Mouse (Mus musculus) retina, adult 2 months (tissue): ENCODE data around the gene Blcap.

Source experiments
- DNase-seq: peaks from one replicate; pipeline ENCODE4 v3.0.0-alpha.2; 2012; ENCODE audit warnings: low read depth, low spot score

Blcap gene

GRCm38 (mm10) chr2:157559858-157560257 lies 11.2 kb downstream of the Blcap start, which contains the start of gene Nnat:
Gene Nnat (plus strand): TSS chr2:157560078.
- no peak for DNase-seq

DNA sequence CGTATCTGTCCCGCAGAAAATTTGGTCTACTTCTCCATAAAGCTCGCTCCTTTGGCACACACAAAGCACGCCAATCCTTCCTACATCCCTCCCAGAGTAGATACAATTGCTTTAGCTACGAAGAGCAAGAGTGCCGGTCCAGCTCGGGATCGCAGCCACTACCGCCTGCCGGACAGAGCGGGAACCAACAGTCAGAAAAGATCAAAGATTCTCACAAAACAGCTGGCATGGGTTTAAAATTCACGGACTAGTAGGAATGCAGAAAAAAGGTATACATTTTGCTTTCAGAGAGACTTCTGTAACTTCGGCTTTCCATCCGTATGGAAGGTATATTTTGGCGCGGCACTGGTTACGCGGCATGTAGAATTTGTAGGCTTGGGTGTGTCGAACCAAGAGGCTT lies 11.6 kb downstream of the Blcap start:
- no peak for DNase-seq

- DNase-seq, result no peak
Measured at GRCm38 (mm10) chr2:157558520-157558919, 12.6 kb downstream of the Blcap start.

- no peak for DNase-seq
Measured at GRCm38 (mm10) chr2:157558051-157558450, 13.0 kb downstream of the Blcap start.

DNA sequence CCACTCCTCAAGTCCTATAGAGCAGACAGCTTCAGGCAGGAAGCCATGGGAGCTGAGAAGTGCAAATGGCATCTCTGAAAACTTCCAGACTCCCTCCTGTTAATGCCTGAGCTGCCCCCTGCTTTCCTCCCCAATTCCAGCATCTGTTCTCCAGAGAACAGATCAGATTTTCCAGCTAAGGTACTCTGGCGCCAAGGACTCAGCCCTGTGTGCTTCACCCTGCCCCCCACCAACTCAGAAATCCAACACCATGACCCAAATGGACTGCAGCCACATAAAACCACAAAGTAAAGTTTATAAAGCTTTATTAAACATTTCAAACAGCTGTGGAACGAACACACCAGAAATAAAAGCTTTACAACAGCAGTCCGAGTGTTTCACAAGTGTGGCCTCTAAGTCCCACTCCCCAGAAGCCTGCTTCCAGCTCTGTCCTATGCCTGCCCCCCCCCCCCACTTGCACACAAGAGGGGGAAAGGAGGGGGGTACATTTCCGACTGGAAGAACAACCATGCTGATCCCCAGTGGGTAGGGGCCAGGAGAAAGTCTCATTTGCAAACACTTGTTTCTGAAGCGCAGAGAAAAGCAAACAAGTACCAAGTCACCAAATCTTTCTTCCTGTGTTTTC lies 14.9 kb downstream of the Blcap start:
- DNase-seq, result no peak

DNA sequence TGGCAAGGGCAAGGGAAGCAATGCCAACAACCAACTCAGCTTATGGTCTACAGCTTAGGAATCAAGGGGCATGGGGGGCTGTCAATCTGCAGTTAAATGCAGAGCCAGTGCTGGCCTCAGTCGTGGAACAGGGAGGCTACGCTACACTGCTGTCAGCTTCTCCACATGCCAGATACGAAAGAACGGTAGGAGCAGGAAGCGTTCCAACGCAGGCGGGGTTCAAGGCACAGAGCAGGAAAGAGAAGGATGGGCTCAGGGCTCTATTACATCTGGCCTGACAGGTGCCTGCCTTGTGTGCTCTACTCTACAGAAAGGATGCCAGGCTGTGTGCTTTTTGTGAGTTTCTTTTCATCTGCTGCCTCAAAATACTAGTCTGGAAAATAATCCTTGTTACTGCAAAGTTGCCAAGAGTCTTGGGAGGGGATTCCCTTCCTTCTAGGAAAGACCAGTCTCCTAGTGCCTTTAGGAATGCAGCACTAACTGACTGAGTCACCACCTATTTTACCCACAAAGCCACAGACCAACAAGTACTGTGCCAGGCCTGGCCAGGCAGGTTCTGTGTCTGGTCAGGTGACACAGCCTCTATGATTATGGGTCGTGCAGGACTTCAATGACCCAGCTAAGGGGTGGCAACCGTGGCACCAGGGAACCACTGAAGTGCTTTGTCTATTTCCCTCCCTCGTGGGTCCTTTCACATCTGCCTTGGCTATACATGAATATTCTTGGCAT lies 18.8 kb downstream of the Blcap start:
- DNase-seq, result no peak

- no peak for DNase-seq
Measured at GRCm38 (mm10) chr2:157550292-157550691, 20.8 kb downstream of the Blcap start.

GRCm38 (mm10) chr2:157546686-157547085 lies 24.4 kb downstream of the Blcap start:
- DNase-seq, result no peak

GRCm38 (mm10) chr2:157544333-157544888 lies 26.7 kb downstream of the Blcap start:
- DNase-seq, result no peak

GRCm38 (mm10) chr2:157542415-157542814 lies 28.7 kb downstream of the Blcap start:
- DNase-seq, result no peak

GRCm38 (mm10) chr2:157541631-157542030 lies 29.4 kb downstream of the Blcap start:
- DNase-seq, result no peak

GRCm38 (mm10) chr2:157540953-157541569 lies 30.0 kb downstream of the Blcap start:
- no peak for DNase-seq

GRCm38 (mm10) chr2:157540073-157540952 lies 30.8 kb downstream of the Blcap start:
- DNase-seq, result no peak

DNA sequence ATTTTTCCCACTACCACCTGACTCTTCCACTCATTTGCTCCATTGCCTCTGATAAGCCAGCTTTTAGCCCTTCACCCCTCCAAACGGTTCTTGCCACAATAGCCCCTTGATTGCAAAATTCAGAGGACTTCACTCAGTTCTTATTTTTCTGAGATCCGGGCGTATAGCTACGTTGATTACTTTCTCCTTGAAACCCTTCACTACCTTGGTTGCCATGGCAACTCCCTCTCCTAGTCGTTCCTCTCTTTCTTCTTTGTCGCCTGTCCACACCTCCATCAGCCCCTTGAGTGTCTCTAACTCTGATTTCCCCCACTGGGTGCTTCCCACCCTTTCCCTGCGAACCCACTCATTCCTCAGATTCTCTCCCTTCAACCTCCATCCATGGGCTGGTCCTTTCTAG lies 34.0 kb downstream of the Blcap start:
- no peak for DNase-seq

DNA sequence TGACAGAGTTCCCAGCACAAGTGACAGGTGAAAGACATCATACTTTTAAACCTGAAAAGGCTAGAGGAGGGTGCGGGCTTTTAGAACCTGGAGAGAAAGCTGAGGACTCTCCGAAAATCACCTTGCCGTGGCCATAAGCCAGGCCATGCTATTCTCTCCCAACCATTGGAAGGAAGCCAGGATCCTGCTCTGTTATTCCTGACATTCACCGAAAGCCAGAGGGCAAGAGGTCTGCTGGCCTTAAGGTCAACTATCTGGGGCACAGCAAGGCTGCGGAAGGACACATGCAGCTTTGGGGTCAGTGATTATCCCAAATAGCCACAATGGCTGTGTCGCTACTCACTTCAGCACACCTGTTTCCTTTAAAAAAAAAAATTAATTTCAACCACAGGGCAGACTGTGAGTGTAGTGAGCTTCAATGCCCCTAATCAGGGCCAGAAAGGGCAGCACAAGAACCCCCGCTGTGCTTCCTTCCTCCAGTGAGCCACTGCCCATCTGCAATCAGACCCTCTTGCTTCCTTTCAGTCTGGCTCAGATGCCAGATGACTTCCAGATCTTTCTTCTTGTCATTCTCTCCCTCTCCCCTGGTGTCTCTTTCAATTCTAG lies 34.5 kb downstream of the Blcap start:
- no peak for DNase-seq

DNA sequence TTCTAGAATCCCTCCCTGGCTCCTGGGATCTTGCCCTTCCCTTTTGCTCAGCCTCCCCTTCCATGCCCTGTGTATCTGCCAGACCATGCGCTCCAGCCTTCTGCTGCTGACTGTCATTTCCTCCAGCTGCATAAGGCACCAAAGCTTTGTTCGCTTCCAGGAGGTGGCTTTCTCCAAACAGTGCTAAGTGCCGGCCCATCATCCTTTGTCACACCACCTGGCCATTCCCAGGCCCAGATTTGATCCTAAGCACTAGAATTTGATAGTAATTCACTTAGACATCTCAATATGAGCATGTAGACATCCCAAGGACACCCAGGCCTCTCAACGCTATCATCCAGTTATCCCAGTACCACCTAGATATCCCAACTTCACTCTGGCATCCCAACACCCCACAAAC lies 36.9 kb downstream of the Blcap start:
- no peak for DNase-seq

DNA sequence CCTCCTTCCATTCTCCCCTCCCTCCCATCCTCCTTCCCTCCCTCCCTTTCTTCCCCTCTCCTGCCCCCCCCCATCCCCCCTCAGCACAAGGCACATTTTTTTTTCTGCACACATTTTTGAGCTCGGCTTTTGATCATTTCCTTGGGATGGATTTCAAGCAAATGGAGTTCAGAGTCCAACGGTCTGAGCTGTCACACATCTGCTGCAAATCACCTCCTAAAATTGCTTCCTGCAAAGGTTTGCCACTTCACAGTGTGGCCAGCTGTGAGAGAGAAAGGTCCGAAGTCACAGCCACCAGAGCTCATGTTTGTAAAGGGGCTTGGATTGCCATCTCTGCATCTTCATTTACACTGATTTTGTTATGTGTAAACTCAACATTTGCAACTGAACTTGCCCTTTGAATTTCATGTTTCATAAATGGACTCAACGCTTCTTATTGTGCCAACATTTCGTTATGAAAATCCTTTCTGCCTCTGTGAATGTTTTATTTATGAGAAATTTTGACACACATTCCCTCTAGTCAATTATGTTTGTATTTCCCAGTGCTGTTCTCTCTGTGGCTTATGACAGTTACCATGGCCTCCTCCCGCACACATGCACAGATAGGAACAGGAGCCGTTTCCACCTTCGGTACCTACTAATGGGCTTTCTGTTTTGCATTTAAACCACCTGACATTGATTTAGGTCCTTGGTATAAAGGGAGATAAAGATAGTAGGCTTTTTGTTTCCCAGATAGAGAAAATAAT lies 39.2 kb downstream of the Blcap start:
- no peak for DNase-seq

GRCm38 (mm10) chr2:157530056-157530955 lies 40.8 kb downstream of the Blcap start:
- no peak for DNase-seq

DNA sequence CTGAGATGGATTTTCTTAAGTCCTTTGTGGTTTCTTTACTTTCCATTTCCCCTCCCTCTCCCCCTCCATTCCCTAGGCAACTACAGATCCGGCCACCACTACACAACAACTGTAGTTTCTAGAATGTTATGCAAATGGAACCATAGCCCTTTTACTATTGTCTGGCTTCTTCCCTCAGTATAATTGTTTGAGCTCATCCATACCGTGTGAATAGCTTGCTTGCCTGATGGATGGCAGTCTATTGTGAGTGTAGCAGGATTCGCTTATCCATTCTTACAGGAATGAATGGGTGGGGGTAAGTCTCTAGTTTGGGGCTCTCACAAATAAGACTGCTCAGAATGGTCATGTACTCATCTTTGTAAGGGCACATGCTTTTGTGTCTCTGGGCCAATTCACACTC lies 48.5 kb downstream of the Blcap start:
- DNase-seq, result no peak
